In the genomic region with DNA sequence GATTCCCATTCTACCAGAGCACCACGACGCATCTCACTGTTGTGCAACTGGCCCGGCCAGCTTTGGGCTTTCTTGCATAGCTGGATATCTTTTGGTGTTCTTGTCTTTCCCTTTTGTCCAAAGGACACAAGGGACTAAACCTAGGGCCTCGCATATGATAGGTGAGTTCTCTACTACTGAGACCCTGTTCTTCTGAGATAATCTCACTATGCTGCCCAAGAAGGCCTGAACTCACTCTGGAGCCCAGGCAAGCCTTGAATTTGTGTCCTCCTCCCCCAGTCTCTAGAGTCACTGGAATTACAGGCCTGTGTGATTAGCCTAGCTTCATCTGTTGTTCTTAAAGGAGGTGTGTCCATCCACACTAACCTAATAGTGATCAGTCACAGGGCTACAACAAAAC, we compare ENCODE assay signal across 17 mouse cellular contexts.
"Had no signal": no experiment of that assay in that cellular context is flagged by ENCODE, and none has a peak within 500 bp of the region (broad histone marks: within the 10 kb centered on the region; RNA-seq: fewer than 3 reads in every experiment).

No protein-coding gene starts in this region.

- H3K36me3 ChIP-seq: liver, embryonic 15.5 days; midbrain, embryonic 12.5 days; midbrain, embryonic 15.5 days; neural tube, embryonic 12.5 days; neural tube, embryonic 15.5 days had no signal

- H3K4me1 ChIP-seq: midbrain, embryonic 15.5 days; neural tube, embryonic 12.5 days; neural tube, embryonic 15.5 days had no signal

- H3K27me3 ChIP-seq: liver, embryonic 15.5 days; midbrain, embryonic 12.5 days; midbrain, embryonic 15.5 days; neural tube, embryonic 12.5 days; neural tube, embryonic 15.5 days had no signal

- DNase-seq: kidney, adult 2 months; kidney, postnatal 25 days; layer of hippocampus, adult 9-11 months; lung, adult 2 months; lung, postnatal 14 days; lung, postnatal 4 days; right cerebral cortex, adult 18-20 months; right cerebral cortex, postnatal 25 days; thymus, adult 2 months; thymus, postnatal 14 days had no signal

- H3K9me3 ChIP-seq: liver, embryonic 15.5 days; midbrain, embryonic 12.5 days; midbrain, embryonic 15.5 days; neural tube, embryonic 12.5 days; neural tube, embryonic 15.5 days had no signal

- H3K4me2 ChIP-seq: liver, embryonic 15.5 days; midbrain, embryonic 12.5 days; midbrain, embryonic 15.5 days; neural tube, embryonic 12.5 days; neural tube, embryonic 15.5 days had no signal

- H3K4me3 ChIP-seq: layer of hippocampus, adult 2 months; liver, embryonic 15.5 days; midbrain, embryonic 12.5 days; midbrain, embryonic 15.5 days; neural tube, embryonic 12.5 days; neural tube, embryonic 15.5 days had no signal

- H3K27ac ChIP-seq: kidney, postnatal 0 days; layer of hippocampus, adult 2 months; liver, embryonic 15.5 days; midbrain, embryonic 12.5 days; midbrain, embryonic 15.5 days; neural tube, embryonic 12.5 days; neural tube, embryonic 15.5 days had no signal

- H3K9ac ChIP-seq: liver, embryonic 15.5 days; midbrain, embryonic 12.5 days; midbrain, embryonic 15.5 days; neural tube, embryonic 12.5 days; neural tube, embryonic 15.5 days had no signal
